Mouse (Mus musculus): Measurements from ENCODE around the gene Zfp84. TPM values are rescaled to one million over a fixed set of nuclear protein-coding genes. Genes with fewer than 3 reads are reported as not detected.
"Not testable (repeated sequence)": the region's sequence is repeated elsewhere in the genome, so short reads cannot be mapped to it uniquely, and the experiment has no call there.

Zfp84 gene
- total RNA-seq (2021), result 10 to 100 TPM in 1 of 2 experiments, 1 to 10 TPM in 1; 9.3 to 11.2 TPM
- long read RNA-seq, experiment 1, full-length matches to known transcripts, result 5 of 5 reads
- long read RNA-seq, experiment 1, partial matches to known transcripts, result 0 of 5 reads
- long read RNA-seq, experiment 1, other reads (novel, unspliced or antisense), result 0 of 5 reads
- long read RNA-seq, experiment 2, full-length matches to known transcripts, result 2 of 2 reads
- long read RNA-seq, experiment 2, partial matches to known transcripts, result 0 of 2 reads
- long read RNA-seq, experiment 2, other reads (novel, unspliced or antisense), result 0 of 2 reads

GRCm38 (mm10) chr7:29768090-29768900, at the start of gene Zfp84:
Zfp84 (plus strand) TSS chr7:29768552.
- DNase-seq, result peak; percentile 58

GRCm38 (mm10) chr7:29725461-29726142, 42.8 kb upstream of the Zfp84 start:
- not testable (repeated sequence) for DNase-seq

GRCm38 (mm10) chr7:29726860-29727259, 41.5 kb upstream of the Zfp84 start, which contains the start of gene Catsperg2:
Catsperg2 (minus strand) TSS chr7:29727032.
- not testable (repeated sequence) for DNase-seq

GRCm38 (mm10) chr7:29728055-29728454, 40.3 kb upstream of the Zfp84 start:
- DNase-seq, result no peak

GRCm38 (mm10) chr7:29742258-29742657, 26.1 kb upstream of the Zfp84 start:
- DNase-seq, result no peak

GRCm38 (mm10) chr7:29760476-29760875, 7.9 kb upstream of the Zfp84 start:
- DNase-seq, result no peak

GRCm38 (mm10) chr7:29764702-29765101, 3.6 kb upstream of the Zfp84 start:
- no peak for DNase-seq

- peak; percentile 69 for DNase-seq
Observed at GRCm38 (mm10) chr7:29767058-29767686, 1.2 kb upstream of the Zfp84 start.

GRCm38 (mm10) chr7:29768980-29769379, 628 bp downstream of the Zfp84 start:
- DNase-seq, result no peak

- DNase-seq, result no peak
Observed at GRCm38 (mm10) chr7:29773503-29773902, 5.2 kb downstream of the Zfp84 start.

- no peak for DNase-seq
Observed at GRCm38 (mm10) chr7:29774371-29774770, 6.0 kb downstream of the Zfp84 start.

- DNase-seq, result no peak
Observed at GRCm38 (mm10) chr7:29776568-29776967, 8.2 kb downstream of the Zfp84 start.

- no peak for DNase-seq
Observed at GRCm38 (mm10) chr7:29777372-29777771, 9.0 kb downstream of the Zfp84 start.

- peak; percentile 84 for DNase-seq
Observed at GRCm38 (mm10) chr7:29783871-29784551, 15.7 kb downstream of the Zfp84 start, which contains the start of gene Zfp30. Zfp30 (plus strand) TSS chr7:29783998.

- DNase-seq, result no peak
Observed at GRCm38 (mm10) chr7:29785023-29785422, 16.7 kb downstream of the Zfp84 start.

- no peak for DNase-seq
Observed at GRCm38 (mm10) chr7:29785888-29786287, 17.5 kb downstream of the Zfp84 start.

GRCm38 (mm10) chr7:29792906-29793305, 24.6 kb downstream of the Zfp84 start:
- DNase-seq, result no peak

- no peak for DNase-seq
Observed at GRCm38 (mm10) chr7:29807046-29807445, 38.7 kb downstream of the Zfp84 start.

GRCm38 (mm10) chr7:29812244-29812643, 43.9 kb downstream of the Zfp84 start:
- DNase-seq, result no peak

GRCm38 (mm10) chr7:29814381-29814780, 46.0 kb downstream of the Zfp84 start:
- no peak for DNase-seq

GRCm38 (mm10) chr7:29815061-29815784, 46.9 kb downstream of the Zfp84 start:
- no peak for DNase-seq

Measured in gastrocnemius, postnatal 10 days (tissue).